Mouse (Mus musculus) adrenal gland, postnatal 10 days (tissue): Measurements from ENCODE around the gene Rce1. TPM values are rescaled to one million over a fixed set of nuclear protein-coding genes. Genes with fewer than 3 reads are reported as not detected.
A peak's percentile ranks its signal among the peaks of the same experiment; 100 is the strongest.

Experiments used
- DNase-seq: peaks from one replicate; pipeline ENCODE4 v3.0.0; 2021; ENCODE audit warnings: mixed read lengths
- long read RNA-seq, 2 experiments: library from polyadenylated mRNA; stranded (forward); transcript quantifications; one replicate each; pipeline ENCODE4 v2.0.0; 2021
- total RNA-seq, 2 experiments: library from RNA; stranded (reverse); gene quantifications; 2 replicates each; pipeline ENCODE4 v1.2.3; 2021

Rce1 gene
- 10 to 100 TPM; 23.7 to 30.9 TPM for total RNA-seq
- long read RNA-seq, experiment 1, transcript Rce1-201 (8 exons, 1,425 nt): major isoform, 24 of 59 reads
- long read RNA-seq, experiment 1, transcript Rce1-207 (8 exons, 1,455 nt): minor isoform, 5 of 59 reads
- long read RNA-seq, experiment 1, partial matches to known transcripts: 6 of 59 reads
- long read RNA-seq, experiment 1, other reads (novel, unspliced or antisense): 19 of 59 reads
- long read RNA-seq, experiment 2, transcript Rce1-201 (8 exons, 1,425 nt): major isoform, 12 of 30 reads
- long read RNA-seq, experiment 2, partial matches to known transcripts: 0 of 30 reads
- long read RNA-seq, experiment 2, other reads (novel, unspliced or antisense): 14 of 30 reads

DNA sequence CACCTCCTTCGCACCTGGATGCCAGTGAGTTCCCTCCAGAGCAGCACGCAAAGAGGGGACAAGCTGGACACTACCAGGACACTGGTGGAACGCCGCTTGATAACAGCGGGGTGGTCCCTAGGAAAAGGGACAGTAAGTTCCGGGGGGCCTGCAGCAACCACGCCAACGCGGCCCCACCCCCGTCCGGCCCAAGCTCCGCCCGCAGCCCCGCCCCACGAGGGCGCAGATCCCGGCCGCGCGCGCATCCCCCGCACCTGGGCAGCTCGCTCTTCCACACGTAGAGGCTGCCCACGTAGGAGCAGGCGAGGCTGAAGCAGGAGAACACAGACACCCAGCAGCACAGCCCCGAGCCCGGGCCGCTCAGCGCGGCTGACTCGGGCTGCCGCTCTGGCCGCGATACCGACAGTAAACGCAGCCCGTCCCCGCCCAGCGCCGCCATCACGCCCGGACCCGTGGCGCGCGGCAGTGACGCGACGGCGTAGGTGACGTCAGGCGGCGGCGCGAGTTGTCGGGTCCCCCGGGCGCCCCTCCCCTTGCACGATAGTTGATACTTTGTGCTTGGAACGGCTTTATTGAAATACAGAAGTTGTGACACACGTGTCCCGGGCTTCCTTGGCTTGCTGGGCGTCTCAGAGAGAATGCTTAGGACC lies at the start of gene Rce1:
TSS of gene Rce1 (minus strand) at position 463 of the 650 bp plus-strand sequence.
- DNase-seq: peak; percentile 94

GRCm38 (mm10) chr19:4672401-4672800 lies 47.0 kb upstream of the Rce1 start:
- DNase-seq: peak; percentile 6

DNA sequence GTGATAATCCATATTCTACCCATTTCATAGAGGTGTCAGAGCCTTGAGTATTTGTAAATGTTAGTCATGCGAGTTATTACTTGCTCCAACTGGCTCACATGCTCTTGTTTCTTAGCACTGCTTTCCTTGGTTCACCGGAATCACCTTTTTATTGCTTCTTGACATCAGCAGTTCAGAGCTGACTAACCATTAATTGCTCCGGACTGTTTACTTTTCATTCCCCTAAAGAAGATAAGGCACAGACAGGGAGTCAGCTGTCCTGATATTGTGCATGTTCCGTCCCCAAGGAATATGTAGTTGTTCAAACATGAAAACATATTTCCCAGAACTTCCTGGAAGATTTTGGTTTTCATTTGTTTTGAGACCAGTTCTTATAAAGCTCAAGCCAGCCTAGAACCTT lies 45.3 kb upstream of the Rce1 start:
- no peak for DNase-seq

GRCm38 (mm10) chr19:4666815-4667214 lies 41.4 kb upstream of the Rce1 start:
- peak; percentile 9 for DNase-seq

GRCm38 (mm10) chr19:4658156-4658555 lies 32.7 kb upstream of the Rce1 start:
- DNase-seq: no peak

GRCm38 (mm10) chr19:4646917-4647492 lies 21.6 kb upstream of the Rce1 start:
- DNase-seq: no peak

- DNase-seq: peak; percentile 47
Measured at GRCm38 (mm10) chr19:4644271-4644670, 18.8 kb upstream of the Rce1 start.

GRCm38 (mm10) chr19:4635986-4636385 lies 10.5 kb upstream of the Rce1 start:
- DNase-seq: no peak

- peak; percentile 78 for DNase-seq
Measured at GRCm38 (mm10) chr19:4628819-4629218, 3.4 kb upstream of the Rce1 start.

- DNase-seq: no peak
Measured at GRCm38 (mm10) chr19:4625829-4626535, 541 bp upstream of the Rce1 start.

DNA sequence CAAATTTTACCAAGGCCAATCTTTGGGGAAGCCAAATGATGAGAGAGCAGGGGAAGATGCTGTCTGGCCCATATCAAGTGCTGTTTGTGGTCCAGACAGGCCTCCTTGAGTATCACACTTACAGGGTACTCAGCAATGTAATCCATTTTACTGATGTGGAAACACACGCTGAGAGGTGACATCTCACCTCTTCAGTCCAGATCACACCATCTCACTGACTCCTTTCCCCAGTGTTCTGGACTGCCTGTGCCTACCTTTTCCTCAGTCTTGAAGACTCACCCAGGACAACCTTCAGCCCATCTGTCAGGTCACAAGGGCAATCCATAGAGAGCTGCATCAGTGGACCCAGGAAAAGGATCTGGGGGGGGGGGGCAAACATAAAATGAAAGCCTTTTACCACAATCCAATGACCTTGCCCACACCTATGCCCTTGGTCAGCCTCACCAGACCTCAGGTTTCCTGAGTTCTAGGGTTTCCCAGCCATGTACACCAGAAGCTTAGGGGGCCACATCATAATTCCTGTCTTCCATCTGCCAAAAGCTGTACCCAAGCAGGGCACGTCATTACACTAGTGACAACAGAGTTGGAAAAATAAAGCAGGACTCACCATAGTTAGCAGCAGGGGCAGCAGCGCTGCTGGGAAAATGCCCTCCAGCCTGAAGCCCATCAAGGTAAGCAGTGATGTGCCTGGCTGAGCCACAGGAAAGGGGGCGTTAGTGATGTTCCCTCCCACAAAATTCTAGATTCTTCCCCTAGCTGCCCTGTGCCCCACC lies 849 bp downstream of the Rce1 start:
- no peak for DNase-seq

DNA sequence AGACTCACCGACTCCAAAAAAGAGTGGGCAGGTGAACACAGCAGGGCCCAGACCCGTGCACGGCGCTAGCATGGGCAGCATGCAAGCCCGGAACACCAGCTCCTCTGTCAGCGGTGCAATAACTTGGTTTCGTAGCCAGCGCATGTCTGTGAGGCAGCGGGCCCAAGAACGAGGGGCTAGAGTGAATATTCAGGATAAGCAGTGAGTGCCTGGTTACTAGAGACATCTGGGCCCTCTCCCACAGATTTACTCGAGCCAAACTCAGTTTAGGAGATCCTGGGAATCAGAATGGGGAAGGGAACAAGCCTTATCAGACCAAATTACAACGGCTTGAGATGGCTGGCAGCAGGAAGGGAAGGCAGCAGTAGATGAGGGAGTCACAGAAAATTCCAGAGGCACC lies 1.4 kb downstream of the Rce1 start:
- no peak for DNase-seq

GRCm38 (mm10) chr19:4623419-4623818 lies 2.0 kb downstream of the Rce1 start:
- no peak for DNase-seq

DNA sequence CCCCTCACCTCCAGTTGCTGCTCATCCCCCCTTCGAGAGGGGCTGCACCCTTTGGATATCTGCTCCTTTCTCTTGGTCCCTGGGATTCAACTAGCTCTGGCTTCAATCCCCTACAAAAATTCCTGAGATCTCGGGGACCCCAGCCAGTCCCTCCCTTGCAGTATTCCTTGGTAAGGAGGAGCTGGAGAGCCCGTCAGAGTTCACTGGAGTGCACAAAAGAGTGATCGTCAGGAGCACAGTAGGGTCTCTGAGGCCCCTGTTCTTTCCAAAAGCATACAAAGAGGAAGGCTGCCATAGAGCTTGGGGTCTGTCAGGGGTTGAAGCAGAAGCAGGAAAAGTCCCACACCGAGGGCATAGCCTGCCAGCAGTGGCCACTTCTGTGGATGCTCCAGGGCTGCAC lies 2.7 kb downstream of the Rce1 start:
- DNase-seq: no peak

GRCm38 (mm10) chr19:4620721-4621120 lies 4.7 kb downstream of the Rce1 start:
- no peak for DNase-seq

- no peak for DNase-seq
Measured at GRCm38 (mm10) chr19:4619461-4619860, 6.0 kb downstream of the Rce1 start.

DNA sequence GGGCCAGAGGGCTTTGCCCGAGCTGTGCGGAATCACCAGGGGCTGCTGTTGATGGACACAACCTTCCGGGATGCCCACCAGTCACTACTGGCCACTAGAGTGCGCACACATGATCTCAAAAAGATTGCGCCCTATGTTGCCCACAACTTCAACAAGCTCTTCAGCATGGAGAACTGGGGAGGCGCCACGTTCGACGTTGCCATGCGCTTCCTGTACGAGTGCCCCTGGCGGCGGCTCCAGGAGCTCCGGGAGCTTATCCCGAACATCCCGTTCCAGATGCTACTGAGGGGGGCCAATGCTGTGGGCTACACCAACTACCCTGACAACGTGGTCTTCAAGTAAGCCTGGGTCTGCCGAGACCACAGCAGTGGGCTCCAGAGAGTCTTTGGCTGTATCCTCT lies 7.3 kb downstream of the Rce1 start:
- no peak for DNase-seq

DNA sequence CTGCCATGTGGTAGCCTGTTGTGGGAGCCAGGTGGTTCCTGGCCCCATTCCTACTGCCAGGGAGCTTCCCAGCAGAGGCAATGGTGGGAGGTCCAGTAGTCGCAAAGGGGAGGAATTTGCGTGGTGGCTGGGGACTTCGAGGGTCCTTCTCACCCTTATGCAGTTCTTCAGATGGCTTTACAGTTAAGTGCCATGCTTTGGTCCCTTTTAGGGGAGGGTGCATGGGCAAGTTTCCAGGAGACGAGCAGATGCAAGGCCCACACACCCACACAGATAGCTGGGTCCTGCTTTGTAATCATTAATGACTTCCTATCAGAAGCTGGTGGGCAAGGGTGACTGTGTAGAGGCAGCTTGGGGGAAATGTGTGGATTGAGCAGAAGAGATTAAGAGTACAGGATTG lies 8.9 kb downstream of the Rce1 start:
- no peak for DNase-seq

DNA sequence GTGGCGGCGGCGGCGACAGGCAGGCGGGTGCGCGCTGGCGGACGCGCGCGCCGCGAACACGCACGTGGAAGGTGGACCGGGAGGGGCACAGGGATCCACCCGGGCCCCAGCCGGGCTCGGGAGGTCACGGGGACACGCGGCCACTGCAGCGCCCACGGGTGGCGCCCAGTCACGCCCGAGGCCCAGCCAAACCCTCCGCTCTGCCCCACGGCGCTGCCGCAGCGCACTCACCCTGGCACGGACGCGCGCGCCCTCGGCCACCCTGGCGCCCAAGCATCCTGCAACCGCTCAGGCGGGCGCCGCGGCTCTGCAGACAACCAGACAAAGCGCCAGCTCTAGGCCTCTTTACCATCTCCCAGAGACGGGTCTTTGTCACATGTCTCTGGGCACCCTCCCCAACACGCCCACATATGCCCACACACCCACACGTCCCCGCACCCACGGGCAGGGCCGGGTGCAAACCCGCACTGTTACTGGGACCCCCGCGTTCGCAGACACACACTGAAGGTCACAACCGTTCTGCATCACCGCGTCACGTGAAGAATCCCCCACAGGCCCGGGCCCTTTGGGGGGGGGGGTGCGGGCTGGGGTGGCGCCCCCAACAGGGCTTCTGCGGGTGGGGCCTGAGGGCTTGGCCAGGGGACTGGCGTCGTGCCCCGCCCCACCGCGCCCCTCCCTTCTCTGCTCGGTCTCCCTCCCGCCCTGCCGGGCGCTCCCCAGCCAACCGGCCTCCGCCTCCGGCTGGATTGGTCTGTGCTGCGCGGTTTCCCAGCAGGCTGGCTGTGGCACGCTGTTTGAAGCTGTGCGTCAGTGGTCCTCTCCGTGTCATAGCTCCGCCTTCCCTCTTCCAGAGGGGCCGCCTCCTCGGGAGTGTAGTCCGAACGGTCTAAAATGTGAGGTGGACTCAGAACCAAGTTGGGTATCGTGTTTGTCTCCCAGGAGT lies 10.0 kb downstream of the Rce1 start, which contains the start of gene Lrfn4:
TSS of gene Lrfn4 (minus strand) at position 517 of the 943 bp plus-strand sequence.
- DNase-seq: peak; percentile 89

DNA sequence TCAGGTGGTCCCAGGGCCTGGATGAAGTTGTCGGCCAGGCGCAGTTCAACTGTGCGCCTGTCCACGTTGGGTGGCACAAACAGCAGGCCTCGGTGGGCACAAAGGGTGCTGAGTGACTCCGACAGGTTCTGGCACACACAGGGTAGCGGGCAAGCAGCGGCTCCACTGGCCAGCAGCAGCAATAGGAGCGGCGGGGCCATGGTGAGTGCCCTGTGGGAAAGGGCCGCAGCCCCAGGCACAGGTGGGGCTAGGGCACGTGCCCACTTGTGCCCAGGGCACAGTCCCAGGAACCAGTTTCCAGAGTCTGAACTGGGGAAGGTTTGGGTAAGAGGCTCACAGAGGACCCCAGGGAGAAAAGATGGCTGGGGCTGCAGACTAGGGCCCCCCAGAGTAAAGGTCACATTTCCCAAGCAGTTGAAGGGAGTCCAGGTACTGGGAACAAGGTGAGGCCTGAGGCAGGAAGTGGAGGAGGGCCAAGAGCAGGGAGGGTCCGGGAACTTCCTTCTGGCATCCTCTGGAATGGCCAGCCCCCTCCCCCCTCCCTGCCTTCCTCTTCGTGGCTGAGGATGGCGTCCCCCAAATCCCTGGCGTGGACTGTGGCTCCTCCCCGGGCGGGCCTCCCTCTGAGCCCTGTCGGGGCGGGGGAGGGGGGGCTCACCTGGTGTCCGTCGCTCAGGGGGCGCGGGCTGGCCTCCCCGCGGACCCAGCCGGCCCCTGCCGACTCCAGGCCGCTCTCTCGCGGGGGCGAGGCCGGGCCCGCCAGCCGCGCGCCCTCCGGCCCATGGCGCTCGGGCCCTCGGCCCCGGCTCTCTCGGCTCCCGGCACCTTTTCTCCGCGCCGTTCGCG lies 10.9 kb downstream of the Rce1 start:
- peak; percentile 22 for DNase-seq
